Mouse (Mus musculus) heart, adult 9 months (tissue): ENCODE measurements around the gene Slc18a3.

ENCODE experiments used
- DNase-seq, 2 experiments: peaks; one replicate each; pipeline ENCODE4 v3.0.0; 2022; ENCODE audit warnings: low spot score in 2 of 2

Slc18a3 gene

GRCm38 (mm10) chr14:32464601-32465505 is at the start of gene Slc18a3:
Slc18a3 (minus strand) TSS chr14:32464850.
- no peak for DNase-seq

GRCm38 (mm10) chr14:32513336-32514032 is 48.8 kb upstream of the Slc18a3 start, which contains the start of gene Ercc6:
Ercc6 (plus strand) TSS chr14:32513521.
- peak; percentile 88 to 93 for DNase-seq

GRCm38 (mm10) chr14:32512912-32513311 is 48.3 kb upstream of the Slc18a3 start:
- no peak for DNase-seq

GRCm38 (mm10) chr14:32509443-32509961 is 44.9 kb upstream of the Slc18a3 start:
- DNase-seq, result no peak

- DNase-seq, result no peak
These were observed 43.6 kb upstream of the Slc18a3 start for GRCm38 (mm10) chr14:32508105-32508835.

- DNase-seq, result no peak
These were observed 42.6 kb upstream of the Slc18a3 start for GRCm38 (mm10) chr14:32507216-32507615.

- no peak for DNase-seq
These were observed 41.7 kb upstream of the Slc18a3 start for GRCm38 (mm10) chr14:32506329-32506728.

- DNase-seq, result no peak
These were observed 39.2 kb upstream of the Slc18a3 start for GRCm38 (mm10) chr14:32503897-32504296.

GRCm38 (mm10) chr14:32502764-32503688 is 38.4 kb upstream of the Slc18a3 start:
- DNase-seq, result no peak

GRCm38 (mm10) chr14:32501303-32501702 is 36.7 kb upstream of the Slc18a3 start:
- DNase-seq, result no peak

GRCm38 (mm10) chr14:32496115-32496850 is 31.6 kb upstream of the Slc18a3 start:
- DNase-seq, result no peak

GRCm38 (mm10) chr14:32492521-32492920 is 27.9 kb upstream of the Slc18a3 start:
- DNase-seq, result no peak

- DNase-seq, result no peak
These were observed 17.4 kb upstream of the Slc18a3 start for GRCm38 (mm10) chr14:32482061-32482460.

GRCm38 (mm10) chr14:32477581-32477980 is 12.9 kb upstream of the Slc18a3 start:
- no peak for DNase-seq

GRCm38 (mm10) chr14:32476559-32476958 is 11.9 kb upstream of the Slc18a3 start:
- no peak for DNase-seq

GRCm38 (mm10) chr14:32472996-32473395 is 8.3 kb upstream of the Slc18a3 start:
- DNase-seq, result peak in 1 of 2 experiments; percentile 15

GRCm38 (mm10) chr14:32467606-32468005 is 3.0 kb upstream of the Slc18a3 start:
- no peak for DNase-seq

- no peak for DNase-seq
These were observed 1.2 kb upstream of the Slc18a3 start, which contains the start of gene Chat for GRCm38 (mm10) chr14:32465889-32466288. Chat (minus strand) TSS chr14:32465989.

- DNase-seq, result no peak
These were observed 838 bp upstream of the Slc18a3 start for GRCm38 (mm10) chr14:32465506-32465870.
